Mouse (Mus musculus): ENCODE measurements around the gene Osbpl8.
A peak's percentile ranks its signal among the peaks of the same experiment; 100 is the strongest.
"Not testable (repeated sequence)": the region's sequence is repeated elsewhere in the genome, so short reads cannot be mapped to it uniquely, and the experiment has no call there.

The Osbpl8 gene

GRCm38 (mm10) chr10:111164304-111165218 is at the start of gene Osbpl8:
Gene Osbpl8, plus strand, starts transcription at chr10:111164752.
- DNase-seq = peak; percentile 99

- DNase-seq = peak; percentile 43 to 68
Observed at GRCm38 (mm10) chr10:111117198-111117845, 47.2 kb upstream of the Osbpl8 start.

- DNase-seq = peak in 1 of 2 experiments; percentile 54
Observed at GRCm38 (mm10) chr10:111118292-111118691, 46.3 kb upstream of the Osbpl8 start.

GRCm38 (mm10) chr10:111118991-111119650 is 45.4 kb upstream of the Osbpl8 start:
- no peak for DNase-seq

- peak; percentile 64 to 78 for DNase-seq
Observed at GRCm38 (mm10) chr10:111119756-111120155, 44.8 kb upstream of the Osbpl8 start.

- DNase-seq = no peak
Observed at GRCm38 (mm10) chr10:111122864-111123398, 41.6 kb upstream of the Osbpl8 start.

GRCm38 (mm10) chr10:111124175-111124574 is 40.4 kb upstream of the Osbpl8 start:
- no peak for DNase-seq

GRCm38 (mm10) chr10:111124767-111125315 is 39.7 kb upstream of the Osbpl8 start:
- DNase-seq = no peak

GRCm38 (mm10) chr10:111127388-111127787 is 37.2 kb upstream of the Osbpl8 start:
- no peak for DNase-seq

- DNase-seq = no peak
Observed at GRCm38 (mm10) chr10:111128493-111128892, 36.1 kb upstream of the Osbpl8 start.

- DNase-seq = no peak
Observed at GRCm38 (mm10) chr10:111129867-111130620, 34.5 kb upstream of the Osbpl8 start.

GRCm38 (mm10) chr10:111130872-111131271 is 33.7 kb upstream of the Osbpl8 start:
- DNase-seq = peak; percentile 46 to 83

GRCm38 (mm10) chr10:111133271-111133670 is 31.3 kb upstream of the Osbpl8 start:
- peak in 1 of 2 experiments; percentile 22 for DNase-seq

- DNase-seq = peak; percentile 55 to 87
Observed at GRCm38 (mm10) chr10:111133936-111134335, 30.6 kb upstream of the Osbpl8 start.

GRCm38 (mm10) chr10:111134412-111134957 is 30.1 kb upstream of the Osbpl8 start:
- DNase-seq = no peak

GRCm38 (mm10) chr10:111136306-111136705 is 28.2 kb upstream of the Osbpl8 start:
- not testable (repeated sequence) for DNase-seq

GRCm38 (mm10) chr10:111137905-111138304 is 26.6 kb upstream of the Osbpl8 start:
- no peak for DNase-seq

GRCm38 (mm10) chr10:111139170-111139569 is 25.4 kb upstream of the Osbpl8 start:
- peak; percentile 29 to 55 for DNase-seq

- no peak for DNase-seq
Observed at GRCm38 (mm10) chr10:111139881-111140280, 24.7 kb upstream of the Osbpl8 start.

- DNase-seq = no peak
Observed at GRCm38 (mm10) chr10:111144371-111144959, 20.1 kb upstream of the Osbpl8 start.

GRCm38 (mm10) chr10:111149761-111150160 is 14.8 kb upstream of the Osbpl8 start:
- peak; percentile 26 to 67 for DNase-seq
